Mouse (Mus musculus): ENCODE data around the gene Prickle4. TPM values are rescaled to one million over a fixed set of nuclear protein-coding genes. Genes with fewer than 3 reads are reported as not detected.

Gene Prickle4
- not detected for total RNA-seq (2023)

GRCm38 (mm10) chr17:47694503-47695336 lies at the start of gene Prickle4:
Prickle4 (minus strand) TSS chr17:47694736.

DNA sequence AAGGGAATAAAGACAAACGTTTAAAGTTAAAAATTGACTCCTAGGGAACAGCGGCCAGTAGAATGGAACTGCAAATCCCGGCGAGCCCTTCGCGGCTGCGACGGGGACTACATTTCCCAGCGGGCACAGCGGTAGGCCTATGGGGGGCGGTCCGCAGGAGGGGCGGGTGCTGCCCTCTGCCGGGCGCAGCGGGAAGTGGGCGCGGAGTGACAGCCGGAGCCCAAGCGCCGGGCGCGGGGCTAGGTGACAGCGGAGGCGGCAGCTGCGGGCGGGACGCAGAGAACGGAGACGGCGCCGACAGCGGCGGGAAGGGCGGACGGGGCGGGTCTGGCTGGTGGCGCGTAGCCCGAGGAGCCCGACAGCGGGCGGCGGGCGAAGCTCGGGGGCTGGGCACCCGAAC lies 42.3 kb upstream of the Prickle4 start, which contains the start of gene Tfeb:
Tfeb (plus strand) TSS at position 175 of the 400 bp plus-strand sequence.

GRCm38 (mm10) chr17:47726566-47726965 lies 32.0 kb upstream of the Prickle4 start, which contains the start of gene Pgc:
Pgc (plus strand) TSS chr17:47726842.

GRCm38 (mm10) chr17:47694442-47694502 lies 264 bp downstream of the Prickle4 start, which contains the start of gene Gm21981:
Gm21981 (minus strand) TSS chr17:47694455.

DNA sequence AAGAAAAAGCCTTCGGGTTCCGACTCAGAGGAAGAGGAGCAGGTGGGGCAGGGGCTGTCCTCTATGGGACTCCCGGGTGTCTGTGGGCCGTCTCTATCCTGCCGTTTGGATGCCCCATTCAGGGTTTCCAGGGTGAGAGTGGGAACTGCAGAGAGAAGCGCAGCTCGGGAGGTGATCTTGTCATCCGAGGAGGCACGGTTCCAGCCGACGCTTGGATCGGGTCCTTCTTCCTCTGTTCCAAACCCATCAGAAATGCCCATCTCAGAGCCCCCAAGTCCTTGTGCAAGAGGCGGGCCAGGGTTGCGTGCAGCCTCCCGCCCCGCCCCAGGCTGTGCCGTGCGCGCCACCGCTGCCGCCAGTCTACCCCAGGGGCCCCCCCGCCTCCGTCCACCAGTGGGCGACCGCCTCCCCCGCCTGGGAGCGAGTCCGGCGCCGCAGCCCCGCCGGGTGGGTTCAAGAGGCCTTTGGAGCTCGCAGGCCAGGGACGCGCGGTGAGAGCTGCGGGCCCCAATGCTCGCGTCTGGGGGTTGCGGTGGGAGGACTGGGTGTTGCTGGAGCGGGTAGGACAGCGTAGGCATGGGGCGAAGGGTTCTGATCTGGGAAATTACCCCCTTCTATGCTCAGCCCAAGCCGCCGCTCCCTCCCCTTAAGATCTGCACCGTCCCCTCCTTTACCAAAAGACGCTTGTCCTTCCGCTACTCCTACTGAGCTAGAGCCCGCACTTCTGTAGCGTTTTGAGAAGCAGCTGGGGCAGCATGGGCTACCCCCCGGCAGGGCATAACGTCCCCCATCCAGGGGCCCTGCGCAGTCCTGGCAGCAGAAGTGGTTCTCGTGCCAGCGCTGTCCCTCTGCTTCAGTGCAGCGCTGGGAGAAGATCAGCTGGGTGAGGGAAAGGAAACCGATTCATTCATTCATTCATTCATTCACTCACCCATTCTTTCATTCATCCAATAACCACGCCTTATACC lies 5.6 kb downstream of the Prickle4 start, which contains the start of gene Frs3:
Frs3 (plus strand) TSS at position 423 of the 968 bp plus-strand sequence.

GRCm38 (mm10) chr17:47688344-47688607 lies 6.3 kb downstream of the Prickle4 start, which contains the start of gene Tomm6:
Tomm6 (minus strand) TSS chr17:47688386.

Other genes with a start within 250 kb of the Prickle4 start
- gene Taf8, start 192.4 kb downstream of the Prickle4 start, total RNA-seq (2023) = 67.6 TPM
- 521 TPM for gene Ccnd3, start 189.7 kb downstream of the Prickle4 start, total RNA-seq (2023)
- gene Bysl, start 83.2 kb downstream of the Prickle4 start, total RNA-seq (2023) = 16.6 TPM
- gene Med20, start 83.2 kb downstream of the Prickle4 start, total RNA-seq (2023) = 64.3 TPM
- 3.2 TPM for gene Gm20517, start 83.1 kb downstream of the Prickle4 start, total RNA-seq (2023)
- 6.3 TPM for gene Usp49, start 64.0 kb downstream of the Prickle4 start, total RNA-seq (2023)
- gene Tomm6, start 6.3 kb downstream of the Prickle4 start, total RNA-seq (2023) = 129 TPM
- 1.7 TPM for gene Frs3, start 5.7 kb downstream of the Prickle4 start, total RNA-seq (2023)
- gene Gm21981, start 281 bp downstream of the Prickle4 start, total RNA-seq (2023) = 0.33 TPM
- not detected for gene Pgc, start 32.1 kb upstream of the Prickle4 start, total RNA-seq (2023)
- gene Tfeb, start 42.3 kb upstream of the Prickle4 start, total RNA-seq (2023) = 36.4 TPM
- not detected for gene Mdfi, start 140.0 kb upstream of the Prickle4 start, total RNA-seq (2023)
- gene Foxp4, start 229.9 kb upstream of the Prickle4 start, total RNA-seq (2023) = 81.1 TPM